Mouse (Mus musculus) myocyte (in vitro differentiated cells): ENCODE data around the gene Rbfox1.

Experiments used
- E2F4 ChIP-seq: IDR thresholded peaks from one replicate; pipeline ENCODE4 v1.6.1; 2011; ENCODE audit warnings: mild to moderate bottlenecking, control low read depth, moderate library complexity; ENCODE audit not compliant: insufficient read depth
- POLR2A ChIP-seq: IDR thresholded peaks from one replicate; pipeline ENCODE4 v1.6.1; 2011; ENCODE audit warnings: low read depth, mild to moderate bottlenecking, control low read depth, moderate library complexity; ENCODE audit not compliant: insufficient read length
- POLR2AphosphoS2 ChIP-seq: IDR thresholded peaks from one replicate; pipeline ENCODE4 v1.6.1; 2011; ENCODE audit warnings: low read depth, control low read depth; ENCODE audit not compliant: insufficient read length
- USF1 ChIP-seq: IDR thresholded peaks from one replicate; pipeline ENCODE4 v1.6.1; 2011; ENCODE audit warnings: low read depth, mild to moderate bottlenecking, control low read depth, moderate library complexity

DNA sequence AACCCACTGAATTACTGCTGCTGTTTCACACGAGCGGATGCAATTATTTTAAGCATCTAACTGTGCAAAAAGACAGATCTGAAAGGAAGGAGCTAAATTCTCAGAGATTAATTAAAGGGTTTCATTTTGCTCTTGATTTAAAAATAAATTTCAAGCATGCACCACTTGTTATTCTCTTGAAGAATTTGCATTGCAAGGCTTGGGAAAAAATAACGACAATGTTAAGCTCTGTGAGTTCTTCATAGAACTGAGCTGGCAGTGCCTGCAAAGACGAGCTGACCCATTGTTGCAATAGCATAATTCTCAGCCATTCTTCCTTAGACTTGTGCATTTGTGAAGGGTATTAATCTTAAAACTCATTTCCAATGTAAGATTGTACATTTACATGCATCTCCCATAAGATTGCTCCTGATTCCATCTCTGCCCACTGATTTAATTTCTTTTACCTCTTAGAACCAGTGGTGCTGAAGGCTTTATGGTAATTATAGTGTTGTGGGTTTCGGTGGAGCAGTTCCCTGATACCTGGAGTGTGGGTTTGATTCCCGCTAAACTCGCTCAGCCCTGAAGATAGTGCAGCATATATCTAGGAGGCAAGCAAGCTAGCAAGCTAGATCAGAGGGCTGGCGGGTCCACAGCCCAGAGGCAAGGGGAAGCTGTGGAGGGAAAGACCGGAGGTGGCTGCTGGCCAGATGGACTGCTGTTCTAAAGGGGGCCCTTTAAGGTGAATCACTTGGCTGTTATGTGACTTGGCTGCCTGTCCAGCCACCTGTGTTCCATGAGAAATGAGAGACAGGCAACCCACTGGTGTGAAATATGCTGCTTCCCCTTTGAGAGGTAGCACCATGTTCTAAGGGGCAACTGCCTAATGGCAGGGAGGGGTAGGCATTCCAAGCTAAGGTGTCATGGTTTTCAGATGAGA lies 647.2 kb downstream of the Rbfox1 start:
- TF ChIP-seq POLR2AphosphoS2: no peak
- no peak for TF ChIP-seq USF1
- TF ChIP-seq E2F4: no peak
- no peak for TF ChIP-seq POLR2A
